Mouse (Mus musculus) lung, postnatal 0 days (tissue): ENCODE results near the gene Dalrd3. TPM values are rescaled to one million over a fixed set of nuclear protein-coding genes. Genes with fewer than 3 reads are reported as not detected.

Experiments
- ATAC-seq: fragments of 200-750 bp; cut with Nextera tagmentation; 2 replicates; pipeline ENCODE4 v1.8.0; 2017; ENCODE audit warnings: moderate library complexity
- DNase-seq: peaks from one replicate; pipeline ENCODE4 v3.0.0-alpha.2; 2016; ENCODE audit warnings: low spot score
- H3K27ac ChIP-seq: fragments of 300-500 bp; sonication (generic); 2 replicates; pipeline ENCODE4 v1.5.1; 2014; ENCODE audit warnings: antibody characterized with exemption, mild to moderate bottlenecking, low read length, mixed read lengths
- H3K27me3 ChIP-seq: fragments of 300-500 bp; sonication (generic); replicated peaks from 2 replicates; pipeline ENCODE4 v1.6.1; 2014; ENCODE audit warnings: low read length, mixed read lengths; ENCODE audit not compliant: insufficient read depth
- H3K36me3 ChIP-seq: fragments of 300-500 bp; sonication (generic); 2 replicates; pipeline ENCODE4 v1.6.1; 2014; ENCODE audit warnings: low read length, mixed read lengths; ENCODE audit not compliant: insufficient read depth
- H3K4me1 ChIP-seq: fragments of 300-500 bp; sonication (generic); 2 replicates; pipeline ENCODE4 v1.6.1; 2014; ENCODE audit warnings: antibody characterized with exemption, low read depth, low read length, mixed read lengths; ENCODE audit not compliant: insufficient read depth
- H3K4me2 ChIP-seq: fragments of 300-500 bp; sonication (generic); replicated peaks from 2 replicates; pipeline ENCODE4 v1.6.1; 2014; ENCODE audit warnings: low read depth, mild to moderate bottlenecking, low read length, moderate library complexity, mixed read lengths
- H3K4me3 ChIP-seq: fragments of 300-500 bp; sonication (generic); 2 replicates; pipeline ENCODE4 v1.5.1; 2014; ENCODE audit warnings: low read depth, low read length
- H3K9ac ChIP-seq: fragments of 300-500 bp; sonication (generic); replicated peaks from 2 replicates; pipeline ENCODE4 v1.6.1; 2014; ENCODE audit warnings: low read depth, mild to moderate bottlenecking
- H3K9me3 ChIP-seq: fragments of 300-500 bp; sonication (generic); 2 replicates; pipeline ENCODE4 v1.6.1; 2016; ENCODE audit warnings: low read length, mixed read lengths
- CTCF ChIP-seq: IDR thresholded peaks from 2 replicates; pipeline ENCODE4 v1.5.1; 2016; ENCODE audit warnings: antibody characterized with exemption, mild to moderate bottlenecking
- EP300 ChIP-seq: IDR thresholded peaks from 2 replicates; pipeline ENCODE4 v1.6.1; 2016; ENCODE audit warnings: antibody characterized with exemption, mild to moderate bottlenecking, control low read depth
- WGBS: fragments of 180-500 bp; shearing (Covaris S2); extraction: QIAGEN DNeasy Blood & Tissue Kit; methylation state at CpG from one replicate; pipeline ENCODE4 v1.1.7; 2014; 5-methylcytosine and 5-hydroxymethylcytosine counted together
- polyA plus RNA-seq: library from polyadenylated mRNA; unstranded; fragments of >200 nt; fragmentation: Nextera tagmentation; extraction: Ambion mirVana; gene quantifications from 2 replicates; pipeline ENCODE4 v1.2.1, GENCODE M21; 2015

The Dalrd3 gene
- polyA plus RNA-seq, 1 experiment from 2014 or later: 74.0 TPM

DNA sequence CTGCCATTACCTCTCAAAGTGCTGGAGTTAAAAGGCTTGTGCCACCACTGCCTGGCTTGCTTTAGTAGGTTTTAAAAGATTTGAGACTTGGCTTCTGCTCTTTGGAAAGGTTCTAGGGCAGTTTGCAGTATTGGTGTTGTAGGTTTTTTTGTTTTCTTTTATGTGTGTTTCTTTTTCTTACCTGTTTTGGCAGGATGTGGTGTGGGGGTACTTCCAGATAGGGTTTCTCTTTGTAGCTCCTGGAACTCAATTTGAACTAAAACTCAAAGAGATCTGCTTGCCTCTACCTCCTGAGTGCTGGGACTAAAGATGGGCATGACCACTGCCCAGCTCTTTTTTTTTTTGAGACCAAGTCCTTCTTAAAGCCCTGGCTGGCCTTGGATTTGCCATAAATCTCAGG, 28.8 kb upstream of the Dalrd3 start:
- H3K27me3 ChIP-seq: no peaks in the 10 kb centered on the region
- ATAC-seq: no peak

DNA sequence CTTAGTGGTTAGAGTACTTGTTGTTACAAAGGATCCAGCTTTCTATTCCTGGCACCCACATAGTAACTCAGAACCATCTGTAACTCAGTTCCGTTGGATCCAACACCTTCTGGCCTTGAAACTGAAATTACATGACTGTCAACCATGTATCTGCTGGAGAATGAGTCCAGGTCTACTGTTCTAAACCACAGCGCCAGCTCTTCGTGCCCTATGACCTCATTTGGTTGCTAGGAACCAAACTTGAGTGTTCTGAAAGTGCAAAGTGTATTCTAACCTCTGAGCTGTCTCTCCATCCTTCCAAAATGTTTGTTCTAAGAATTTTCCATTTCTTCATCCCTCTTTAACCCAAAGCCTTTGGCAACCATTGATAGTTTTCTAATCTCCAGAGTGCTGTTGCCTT, 23.7 kb upstream of the Dalrd3 start:
- H3K27ac ChIP-seq: no peak overlapping the region
- no peak for TF ChIP-seq EP300
- TF ChIP-seq CTCF: no peak
- H3K4me2 ChIP-seq: no peak overlapping the region
- no peak overlapping the region for H3K4me3 ChIP-seq
- ATAC-seq (no peak), DNase-seq (no peak)
- no peak overlapping the region for H3K9ac ChIP-seq
- H3K9me3 ChIP-seq: no peaks in the 10 kb centered on the region
- WGBS: 91% methylated on average over 3 of the region's 3 CpGs
- no peaks in the 10 kb centered on the region for H3K4me1 ChIP-seq
- no peaks in the 10 kb centered on the region for H3K27me3 ChIP-seq
- peaks cover 27% of the 10 kb centered on the region for H3K36me3 ChIP-seq

More for the DNA sequence above, 28.8 kb upstream of the Dalrd3 start:
- no peak for TF ChIP-seq EP300
- TF ChIP-seq CTCF: no peak
- H3K4me2 ChIP-seq: no peak overlapping the region
- DNase-seq: no peak
- H3K9ac ChIP-seq: no peak overlapping the region
- peaks cover 28% of the 10 kb centered on the region for H3K36me3 ChIP-seq
- H3K4me1 ChIP-seq: no peaks in the 10 kb centered on the region
- no peak overlapping the region for H3K27ac ChIP-seq
- no peak overlapping the region for H3K4me3 ChIP-seq
- no peaks in the 10 kb centered on the region for H3K9me3 ChIP-seq

DNA sequence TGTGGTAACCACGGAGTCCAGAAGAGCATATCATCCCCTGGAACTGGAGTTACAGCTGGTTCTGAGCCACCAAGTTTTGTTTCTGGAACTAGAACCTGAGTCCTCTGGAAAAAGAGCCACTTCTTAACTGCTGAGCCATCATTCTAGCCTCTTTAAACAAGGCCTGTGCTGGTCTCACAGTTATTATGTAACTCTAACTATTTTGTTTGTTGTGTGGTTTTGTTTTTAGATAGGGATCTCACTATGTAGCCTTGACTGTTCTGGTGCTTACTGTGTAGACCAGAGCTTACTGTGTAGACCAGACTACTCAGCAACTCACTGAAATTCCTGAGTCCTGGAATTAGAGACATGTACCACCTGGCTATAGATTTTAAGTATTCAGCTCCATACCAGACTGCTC, 22.8 kb upstream of the Dalrd3 start:
- no peak overlapping the region for H3K9ac ChIP-seq
- no peaks in the 10 kb centered on the region for H3K9me3 ChIP-seq
- H3K36me3 ChIP-seq: peaks cover 26% of the 10 kb centered on the region
- ATAC-seq: no peak
- H3K27me3 ChIP-seq: no peaks in the 10 kb centered on the region
- no peak overlapping the region for H3K27ac ChIP-seq
- no peaks in the 10 kb centered on the region for H3K4me1 ChIP-seq
- DNase-seq: no peak
- WGBS: 96% methylated on average over 1 of the region's 1 CpGs
- H3K4me2 ChIP-seq: no peak overlapping the region
- H3K4me3 ChIP-seq: no peak overlapping the region
- TF ChIP-seq CTCF (no peak), EP300 (no peak)

DNA sequence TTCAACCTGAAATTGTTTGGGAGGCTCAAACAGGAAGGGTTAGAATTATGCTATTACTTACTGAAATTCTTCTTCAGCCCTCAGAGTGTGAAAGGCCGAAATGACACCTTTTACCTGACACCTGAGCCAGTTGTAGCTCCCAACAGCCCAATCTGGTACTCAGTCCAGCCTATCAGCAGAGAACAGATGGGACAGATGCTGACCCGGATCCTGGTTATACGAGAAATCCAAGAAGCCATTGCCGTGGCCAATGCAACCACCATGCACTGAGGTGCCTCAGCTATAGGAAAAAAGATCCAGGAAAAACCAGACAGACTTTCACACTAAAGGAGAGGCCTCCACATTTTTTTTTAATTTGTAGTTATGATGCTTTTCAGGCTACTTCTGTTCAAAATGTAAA, 10.5 kb upstream of the Dalrd3 start:
- WGBS: 90% methylated on average over 4 of the region's 4 CpGs
- Histone ChIP-seq H3K36me3 (peaks cover 31% of the 10 kb centered on the region), H3K9ac (no peak overlapping the region)

DNA sequence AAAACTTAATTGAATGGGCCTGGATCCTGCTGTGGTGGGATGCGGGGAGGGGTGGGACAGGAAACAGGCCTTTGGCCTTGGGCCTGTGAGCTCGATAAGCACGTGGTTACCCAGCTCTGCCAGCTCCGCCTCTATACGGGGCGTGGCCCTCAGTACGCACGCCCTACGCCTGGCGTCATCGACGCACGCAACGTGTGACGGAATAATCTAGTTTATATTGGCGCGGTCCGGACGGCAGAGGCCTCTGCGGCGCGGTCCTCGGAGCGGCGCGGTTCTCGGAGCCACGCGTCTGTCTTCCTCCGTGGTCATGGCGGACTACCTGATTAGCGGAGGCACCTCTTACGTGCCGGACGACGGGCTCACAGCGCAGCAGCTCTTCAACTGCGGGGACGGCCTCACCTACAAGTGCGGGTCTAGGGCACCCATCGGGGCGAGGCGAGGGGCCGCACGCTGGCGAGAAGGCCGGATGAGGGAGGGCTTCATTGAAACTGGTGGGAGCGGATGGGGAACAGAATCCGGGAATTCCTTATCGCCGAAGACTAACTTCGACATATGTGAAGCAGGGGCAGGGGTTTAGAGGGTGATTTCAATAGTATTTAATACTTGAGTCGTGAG, 9.4 kb upstream of the Dalrd3 start, which contains the start of gene Impdh2:
TSS of gene Impdh2 (plus strand) at position 60 of the 615 bp plus-strand sequence.
- H3K27ac ChIP-seq: peak within 1 kb of the TSS; percentile 71
- no peaks in the 10 kb centered on the region for H3K9me3 ChIP-seq
- WGBS: under 1% methylated on average over 48 of the region's 53 CpGs
- peak within 1 kb of the TSS; percentile 58 for H3K9ac ChIP-seq
- peak; percentile 29; the same call in 1 of the 2 replicates for TF ChIP-seq CTCF
- no peak for TF ChIP-seq EP300
- no peaks in the 10 kb centered on the region for H3K4me1 ChIP-seq
- H3K4me3 ChIP-seq: peak within 1 kb of the TSS; percentile 47
- H3K27me3 ChIP-seq: no peaks in the 10 kb centered on the region
- DNase-seq: peak; percentile 99
- ATAC-seq: peak; percentile 99
- H3K36me3 ChIP-seq: peaks cover 24% of the 10 kb centered on the region
- H3K4me2 ChIP-seq: peak within 1 kb of the TSS; percentile 65

More for the DNA sequence above, 10.5 kb upstream of the Dalrd3 start:
- H3K27ac ChIP-seq: no peak overlapping the region
- no peak for ATAC-seq
- H3K4me3 ChIP-seq: no peak overlapping the region
- no peak for DNase-seq
- TF ChIP-seq CTCF: no peak
- no peak for TF ChIP-seq EP300
- no peaks in the 10 kb centered on the region for H3K27me3 ChIP-seq
- H3K9me3 ChIP-seq: no peaks in the 10 kb centered on the region
- H3K4me1 ChIP-seq: no peaks in the 10 kb centered on the region
- no peak overlapping the region for H3K4me2 ChIP-seq

DNA sequence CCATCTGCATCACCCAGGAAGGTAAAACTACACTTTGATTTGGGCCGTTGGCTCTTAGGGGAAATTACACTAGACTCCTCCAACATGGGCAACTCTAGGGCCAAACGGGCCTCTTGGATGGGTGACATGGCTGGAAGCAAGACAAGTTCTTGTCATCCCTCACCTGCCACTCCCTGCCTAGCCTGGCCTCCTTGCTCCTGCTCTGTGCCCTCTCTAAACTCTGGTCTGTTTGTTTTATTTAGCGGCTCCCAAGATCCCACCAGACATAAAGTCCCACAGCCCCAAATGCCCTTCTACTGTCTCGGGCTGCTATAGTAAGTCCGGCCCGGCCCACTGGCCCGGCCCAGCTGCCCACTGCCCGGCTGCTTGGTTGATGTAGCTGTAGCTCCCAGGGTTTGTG, 6.0 kb upstream of the Dalrd3 start:
- peaks cover 9% of the 10 kb centered on the region; the same call in 1 of the 2 replicates for H3K36me3 ChIP-seq
- H3K27ac ChIP-seq: no peak overlapping the region
- no peak for TF ChIP-seq EP300
- TF ChIP-seq CTCF: no peak
- 88% methylated on average over 8 of the region's 8 CpGs for WGBS
- DNase-seq (no peak), ATAC-seq (no peak)
- H3K4me1 ChIP-seq: peaks cover 13% of the 10 kb centered on the region; the same call in 1 of the 2 replicates
- H3K9me3 ChIP-seq: no peaks in the 10 kb centered on the region
- no peak overlapping the region for H3K4me2 ChIP-seq
- H3K27me3 ChIP-seq: no peaks in the 10 kb centered on the region
- no peak overlapping the region for H3K4me3 ChIP-seq
- no peak overlapping the region for H3K9ac ChIP-seq
